Mouse (Mus musculus) megakaryocyte, adult 5-6 weeks (primary cell): ENCODE measurements around the gene Tom1l1. TPM values are rescaled to one million over a fixed set of nuclear protein-coding genes. Genes with fewer than 3 reads are reported as not detected.

Source experiments
- ATAC-seq: 2 replicates; pipeline ENCODE4 v1.8.0; 2016; ENCODE audit warnings: mild to moderate bottlenecking, inconsistent platforms; ENCODE audit not compliant: poor library complexity, severe bottlenecking
- total RNA-seq, 2 experiments: library from RNA; stranded (forward) in 1 of 2; stranded (reverse) in 1 of 2; fragments of 153-499, 151-499 nt in 1 of 2; fragments of 221-1000, 200-1000 nt in 1 of 2; gene quantifications; 2 replicates each; pipeline versions ENCODE4 v1.2.3 to v1.2.4; 2015 to 2017

The Tom1l1 gene
- total RNA-seq, 2 experiments from 2014 or later, result 0.47 to 2.2 TPM

DNA sequence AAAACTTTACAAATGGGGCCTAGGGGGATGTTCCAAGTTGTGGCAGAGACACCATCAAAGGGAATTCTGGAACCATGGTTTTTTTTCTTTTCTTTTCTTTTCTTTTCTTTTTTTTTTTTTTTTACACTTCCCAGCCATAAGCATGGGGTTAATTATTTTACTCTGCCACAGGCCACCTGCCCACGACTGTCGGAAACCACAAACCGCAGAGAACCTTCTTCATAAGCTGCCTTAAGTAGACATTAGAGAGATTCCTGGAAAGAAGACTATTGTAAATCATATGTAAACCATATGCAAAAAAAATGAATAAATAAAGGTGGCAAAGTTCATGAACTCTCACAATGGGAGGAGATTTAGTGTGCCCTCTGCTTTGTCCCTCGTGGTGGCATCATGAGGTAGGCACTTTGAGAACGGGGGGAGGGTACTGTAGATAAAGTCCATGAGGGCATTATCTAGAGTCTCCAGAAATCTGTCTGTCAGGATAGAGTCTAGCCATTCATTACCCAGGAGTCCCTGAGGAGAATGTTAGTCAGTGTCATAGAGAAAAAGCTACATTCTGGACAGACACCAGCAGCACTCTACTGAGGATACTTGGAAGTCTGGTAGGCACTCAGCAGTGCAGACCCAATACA is 12.6 kb downstream of the Tom1l1 start:
- ATAC-seq, result peak; percentile 47; the same call in 1 of the 2 replicates

DNA sequence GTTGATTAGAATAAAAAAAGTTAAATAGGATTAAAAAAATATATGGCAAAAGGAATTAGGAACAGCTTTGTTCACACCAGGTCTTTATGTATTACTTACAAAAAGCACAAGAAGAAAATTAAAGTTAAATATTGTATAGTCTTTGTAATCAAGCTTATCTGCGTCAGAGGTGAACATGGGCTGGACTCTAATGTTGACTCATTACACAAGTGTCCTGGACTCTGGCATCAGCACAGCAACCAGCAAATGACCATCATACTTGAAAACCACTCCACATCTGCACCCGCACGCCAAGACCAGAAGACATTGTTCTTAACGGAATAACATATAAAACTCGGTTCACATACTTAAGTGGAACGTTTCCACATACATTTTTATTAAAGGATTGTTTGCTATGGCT is 20.8 kb downstream of the Tom1l1 start:
- no peak for ATAC-seq

DNA sequence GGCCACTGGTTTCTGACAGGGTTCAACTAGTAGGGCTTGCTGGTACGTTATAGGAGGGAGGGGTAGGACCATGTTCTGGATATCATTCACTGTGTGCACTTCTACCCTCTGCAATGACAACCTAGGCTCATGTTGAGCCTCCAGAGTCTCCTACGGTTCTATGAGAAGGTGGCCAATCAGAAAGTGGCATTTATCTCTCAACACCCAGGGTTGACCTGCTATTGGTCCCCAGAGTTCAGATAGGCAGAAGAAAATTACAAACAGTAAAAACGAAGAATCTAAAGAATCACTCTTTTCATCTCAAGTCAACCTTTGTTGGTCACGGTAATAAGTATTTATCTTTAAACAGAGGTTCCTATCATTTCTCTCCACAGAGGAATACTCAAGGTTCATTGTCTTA is 21.2 kb downstream of the Tom1l1 start:
- ATAC-seq, result no peak

DNA sequence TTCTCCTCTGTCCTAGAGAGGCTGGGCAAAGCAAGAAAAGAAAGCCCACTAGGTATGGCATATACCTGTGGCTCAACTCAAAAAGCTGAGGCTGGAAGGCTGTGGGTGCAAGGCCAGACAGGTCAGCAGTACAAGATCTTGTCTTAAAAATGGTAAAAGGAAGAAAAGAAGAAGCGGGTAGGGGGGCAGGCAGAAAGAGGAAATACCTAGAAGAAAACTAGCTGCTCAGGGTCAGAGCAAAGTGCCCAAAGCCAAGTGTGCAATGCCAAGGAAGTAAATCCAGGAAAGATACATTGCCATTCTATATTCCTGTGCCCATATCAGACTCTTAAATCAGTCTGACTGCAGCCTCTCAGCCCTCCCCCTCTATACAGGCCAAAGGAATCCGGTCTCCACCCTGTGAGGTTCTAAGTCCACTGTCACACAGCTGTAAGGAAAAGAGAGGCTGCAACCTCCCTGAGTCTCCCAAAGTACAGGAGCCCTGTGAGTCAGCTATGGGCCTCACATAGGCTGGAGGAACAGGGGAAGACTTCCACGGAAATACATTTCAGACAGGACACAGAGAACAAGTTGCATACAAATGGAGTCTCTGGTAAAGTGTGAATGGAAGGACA is 21.9 kb downstream of the Tom1l1 start:
- ATAC-seq, result peak; percentile 23

DNA sequence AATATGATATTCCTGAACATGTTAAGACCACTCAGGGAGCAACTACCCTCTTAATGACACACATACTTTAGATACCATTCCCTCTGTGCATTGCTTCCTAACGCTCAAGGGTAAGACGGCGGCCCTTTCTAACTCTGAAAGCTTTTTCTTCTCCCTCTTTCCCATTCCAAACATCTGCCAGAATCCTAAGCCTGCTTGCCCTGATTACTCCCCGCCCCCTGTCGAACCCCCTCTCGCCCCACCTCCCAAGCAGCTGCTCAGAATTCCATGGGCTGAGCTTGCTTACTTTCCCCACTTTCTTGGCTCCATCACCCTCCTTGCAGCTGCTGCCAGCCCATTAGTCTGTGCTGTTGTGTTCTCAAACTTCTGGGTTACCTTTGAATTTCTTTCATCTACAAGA is 23.0 kb downstream of the Tom1l1 start:
- ATAC-seq, result no peak

DNA sequence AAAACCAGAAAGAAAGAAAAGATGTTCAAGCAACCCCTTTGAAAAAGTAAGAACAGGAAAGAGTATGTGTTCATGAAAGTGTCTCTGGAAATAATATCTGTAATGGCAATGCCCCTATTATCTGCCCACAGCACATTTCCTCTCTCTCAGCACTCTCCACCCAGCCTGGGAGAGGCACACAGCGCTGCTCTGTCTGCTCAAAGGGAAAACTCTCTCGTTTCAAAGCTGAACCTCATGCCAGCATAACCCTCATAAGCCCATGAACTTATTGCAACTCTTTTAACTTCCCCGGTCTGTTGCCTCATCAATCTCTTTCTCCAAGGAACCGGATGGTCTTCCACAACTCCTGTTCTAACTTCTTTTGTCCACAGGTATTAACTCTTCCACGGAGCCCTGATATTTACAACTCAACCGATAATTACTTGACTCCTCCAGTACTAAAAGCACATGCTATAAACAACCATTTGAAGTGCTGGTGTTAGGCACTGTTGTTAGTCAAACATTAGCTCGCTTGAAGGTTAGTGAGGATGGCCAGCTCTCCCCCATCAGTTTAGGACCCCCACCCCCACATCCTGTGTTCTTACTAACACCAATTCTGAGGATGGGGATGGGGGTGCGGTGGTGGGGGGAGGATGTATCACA is 23.7 kb downstream of the Tom1l1 start:
- ATAC-seq, result peak; percentile 49; the same call in 1 of the 2 replicates

DNA sequence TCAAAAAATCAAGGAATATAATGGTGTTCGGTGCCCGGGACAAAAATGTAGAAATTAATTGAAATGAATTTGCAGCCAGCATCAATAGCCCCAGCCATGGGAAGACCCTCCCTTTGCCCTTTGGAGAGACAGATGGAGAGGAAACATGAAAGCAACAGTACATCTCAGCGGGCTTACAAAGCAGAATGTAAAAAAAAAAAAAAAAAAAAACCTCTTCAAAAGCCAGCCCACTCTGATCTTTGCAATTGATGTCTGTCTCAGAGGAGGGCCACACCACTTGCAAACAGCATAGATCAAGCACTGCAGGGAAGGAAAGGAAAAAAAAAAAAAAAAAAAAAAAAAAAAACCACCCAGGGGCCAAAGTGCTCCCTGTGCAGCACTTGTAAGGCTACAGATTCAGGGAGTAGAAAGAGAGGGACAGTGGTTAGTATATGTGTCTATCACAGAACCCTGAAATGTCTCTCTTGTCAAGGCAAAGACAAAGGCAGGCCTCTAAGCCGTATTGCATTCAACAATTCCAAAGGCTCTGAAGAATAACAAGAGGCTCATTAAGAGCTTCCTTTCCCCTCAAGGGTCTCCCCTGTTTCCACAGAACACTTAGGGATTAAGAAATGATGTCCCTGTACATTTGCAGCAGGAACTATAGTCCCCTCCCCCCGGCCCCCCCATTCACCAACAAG is 24.4 kb downstream of the Tom1l1 start:
- ATAC-seq, result no peak

DNA sequence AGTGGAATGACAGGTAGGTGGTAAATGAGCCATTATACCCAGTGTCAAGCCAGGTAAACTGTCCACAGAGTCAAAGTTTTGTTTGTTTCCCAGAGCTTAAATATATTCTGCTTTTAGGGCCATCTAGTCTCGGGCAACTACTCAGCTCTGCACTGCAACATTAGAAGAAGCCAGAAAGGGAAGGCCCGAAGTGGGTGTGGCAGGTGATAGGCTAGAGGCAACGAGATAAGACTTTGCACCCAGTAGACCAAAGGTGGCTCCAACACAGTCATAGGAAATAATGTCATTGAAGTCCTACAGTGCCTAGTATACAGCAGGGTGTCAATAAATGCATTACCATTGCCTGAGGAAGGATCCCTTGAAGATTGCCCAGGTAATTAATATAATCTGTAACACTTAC is 25.1 kb downstream of the Tom1l1 start:
- no peak for ATAC-seq

DNA sequence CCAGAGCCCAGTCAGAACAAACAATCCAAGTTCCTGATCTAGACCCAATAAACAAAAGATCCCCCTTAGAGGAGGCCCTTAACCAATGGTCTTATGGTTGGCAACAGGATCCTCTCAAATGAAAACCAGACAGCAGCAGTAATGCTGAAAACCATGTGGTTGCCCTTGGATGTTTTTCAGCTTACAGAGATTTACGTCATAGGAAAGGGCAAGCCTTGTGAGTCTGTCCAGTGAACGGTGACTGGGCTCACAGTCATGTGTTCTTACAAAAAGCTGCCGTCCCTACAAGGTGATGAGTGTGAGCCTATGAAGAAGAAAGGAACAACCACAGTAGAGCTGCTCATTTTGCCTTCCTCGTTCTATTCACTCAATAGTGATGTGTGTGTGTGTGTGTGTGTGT is 27.5 kb downstream of the Tom1l1 start:
- ATAC-seq, result no peak

DNA sequence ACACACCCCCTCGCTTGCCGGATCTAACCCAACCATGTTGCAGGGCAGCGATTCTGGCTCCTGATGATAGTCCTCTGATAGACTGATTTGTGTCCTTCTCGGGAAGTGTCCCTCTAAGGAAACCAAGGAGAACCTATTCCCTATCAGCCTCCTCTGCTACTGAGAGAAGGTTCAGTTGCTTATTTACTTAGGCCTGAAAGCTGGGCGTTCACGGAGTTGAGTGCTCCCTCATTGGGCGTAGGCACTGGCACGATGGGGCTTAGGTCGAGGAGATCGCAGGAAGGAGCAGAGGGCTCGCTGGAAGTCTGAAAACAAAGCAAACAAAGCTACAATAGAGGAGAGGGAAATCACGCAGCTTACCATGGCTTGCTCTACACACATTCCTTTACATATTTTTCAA is 30.6 kb downstream of the Tom1l1 start:
- no peak for ATAC-seq

DNA sequence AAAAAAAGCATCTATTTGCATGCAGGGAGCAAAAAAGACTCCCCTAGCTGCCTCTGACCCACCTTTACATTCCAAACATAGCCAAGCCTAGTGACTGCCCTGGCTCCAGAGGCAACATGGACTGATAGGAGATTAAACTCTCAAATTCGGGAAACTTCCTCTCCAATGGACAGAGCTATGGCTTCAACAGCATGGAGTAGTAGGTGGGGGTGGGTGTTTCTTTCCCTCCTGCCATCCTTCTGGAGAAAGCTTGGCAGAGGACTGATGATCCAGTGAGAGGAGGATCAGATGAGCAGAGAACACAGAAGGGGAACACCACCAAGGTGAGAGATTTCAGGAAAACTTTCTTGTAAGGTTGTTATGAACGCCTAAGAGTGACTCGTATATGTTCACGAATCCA is 35.6 kb downstream of the Tom1l1 start:
- no peak for ATAC-seq

DNA sequence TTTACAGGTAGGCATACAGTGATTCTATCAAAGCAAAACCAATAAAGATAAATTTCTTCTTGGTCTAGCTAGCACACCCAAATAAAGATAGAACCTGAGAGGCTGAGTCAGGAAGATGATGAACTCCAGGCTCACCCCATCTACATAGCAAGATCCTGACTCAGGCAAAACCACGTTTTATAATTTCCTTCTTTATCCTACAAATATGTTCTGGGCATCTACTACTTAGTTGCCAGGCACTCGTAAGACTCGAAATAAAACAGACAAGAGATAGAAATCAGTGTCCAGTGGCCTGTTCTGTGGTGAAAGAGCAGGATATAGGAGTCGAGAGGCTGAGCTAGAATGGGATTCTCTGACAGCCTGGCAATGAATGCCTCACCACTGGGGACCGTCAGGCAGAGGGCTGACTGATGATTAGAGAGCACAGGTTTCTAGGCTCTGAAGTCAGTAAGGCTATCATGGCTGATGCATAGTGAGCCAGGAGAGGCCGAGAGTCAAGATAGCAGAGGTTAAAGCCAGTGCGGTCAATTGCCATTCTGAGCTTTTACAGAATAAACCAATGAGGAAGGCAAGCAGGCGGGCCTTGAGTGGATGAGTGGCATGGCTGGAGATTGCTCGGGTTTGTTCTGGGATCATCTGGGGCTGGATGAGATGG is 37.8 kb downstream of the Tom1l1 start:
- ATAC-seq, result 0 out of 2 replicates have a peak, but pooled peaks have one; percentile 15

DNA sequence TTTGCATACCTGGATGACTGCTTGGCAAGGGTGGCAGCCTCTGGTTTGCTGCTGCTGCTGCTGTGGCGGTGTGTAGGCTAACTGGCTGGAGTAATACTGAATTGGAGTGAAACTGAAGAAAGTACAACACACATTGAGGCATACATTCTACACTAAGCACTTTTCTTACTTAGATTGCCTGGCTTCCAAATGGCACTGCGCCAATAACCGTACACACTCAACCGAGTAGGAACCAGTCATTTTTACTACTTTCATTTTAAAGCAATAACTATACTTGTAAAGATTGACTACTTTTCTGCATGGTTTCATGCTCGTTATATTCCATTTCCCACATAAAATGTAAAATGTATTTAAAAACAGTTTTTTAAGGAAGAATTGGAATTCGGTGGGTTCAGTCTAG is 38.4 kb downstream of the Tom1l1 start:
- no peak for ATAC-seq

DNA sequence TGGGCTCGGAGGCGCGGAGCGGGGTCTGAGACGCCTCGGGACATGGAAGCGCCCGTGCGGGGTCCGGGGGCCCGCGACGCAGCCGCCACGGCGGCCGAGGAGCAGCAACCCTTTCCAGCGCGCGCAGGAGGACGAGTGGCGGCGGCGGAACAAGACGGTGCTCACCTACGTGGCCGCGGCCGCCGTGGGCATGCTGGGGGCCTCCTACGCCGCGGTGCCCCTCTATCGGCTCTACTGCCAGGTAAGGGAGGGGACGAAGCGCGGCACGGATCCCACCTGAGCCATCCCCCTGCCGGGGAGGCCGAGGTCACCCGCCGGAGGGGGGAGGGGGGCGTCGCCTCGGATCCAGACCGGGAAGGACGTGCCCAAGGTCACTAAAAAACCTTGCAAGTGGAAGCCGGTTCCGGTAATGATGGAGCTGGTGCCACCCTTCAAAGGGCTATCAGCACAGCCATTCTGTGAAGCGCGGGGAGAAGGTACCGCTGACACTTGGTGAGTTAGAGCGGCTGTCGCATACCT is 49.8 kb downstream of the Tom1l1 start:
- ATAC-seq, result peak; percentile 22; the same call in 1 of the 2 replicates

DNA sequence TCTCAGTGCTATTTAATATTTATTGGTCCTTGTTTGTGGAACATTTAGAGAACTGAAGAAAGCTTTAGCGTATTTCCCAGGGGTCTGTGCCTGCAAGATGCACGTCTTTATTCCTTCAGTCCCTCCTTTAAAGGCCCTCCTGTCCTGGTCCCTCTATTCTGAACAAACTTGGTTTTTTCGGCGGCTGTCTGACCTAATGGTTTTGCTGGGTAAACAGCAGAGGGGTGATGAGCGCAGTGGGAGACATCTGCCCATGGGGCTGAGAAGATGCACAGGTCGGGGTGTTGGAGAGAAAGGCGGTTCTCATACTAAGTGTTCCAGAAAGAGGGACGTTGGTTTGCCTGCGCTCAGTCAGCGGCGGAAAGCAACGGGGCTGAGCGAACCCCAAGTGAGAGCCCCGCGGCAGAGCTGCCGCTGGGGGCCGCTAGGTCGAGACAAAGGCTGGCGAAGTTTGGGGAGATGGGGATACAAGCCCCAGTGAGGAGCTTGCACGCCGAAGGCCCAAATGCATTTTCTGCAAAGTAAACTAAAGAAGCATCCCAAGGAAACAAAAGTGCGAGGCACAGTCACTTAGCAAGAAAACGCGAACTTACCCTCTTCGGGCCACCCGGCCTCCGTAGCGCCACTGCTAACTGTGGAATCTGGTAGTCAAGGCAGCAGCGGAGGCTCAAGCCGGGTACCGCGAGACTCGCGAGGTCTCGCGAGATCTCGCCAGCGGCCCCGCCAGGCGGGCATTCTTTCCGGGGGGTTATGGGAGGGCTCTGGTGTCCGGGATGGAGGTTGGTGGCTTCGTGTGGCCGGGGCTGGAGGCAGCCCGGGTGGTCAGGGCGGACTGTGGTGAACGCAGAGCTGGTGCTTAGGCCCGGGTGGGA is 50.5 kb downstream of the Tom1l1 start, which contains the start of the genes Stxbp4 and Cox11:
Gene Stxbp4, minus strand, starts transcription at position 645 of the 872 bp plus-strand sequence.
Gene Cox11, plus strand, starts transcription at position 734 of the 872 bp plus-strand sequence.
- ATAC-seq, result peak; percentile 94

DNA sequence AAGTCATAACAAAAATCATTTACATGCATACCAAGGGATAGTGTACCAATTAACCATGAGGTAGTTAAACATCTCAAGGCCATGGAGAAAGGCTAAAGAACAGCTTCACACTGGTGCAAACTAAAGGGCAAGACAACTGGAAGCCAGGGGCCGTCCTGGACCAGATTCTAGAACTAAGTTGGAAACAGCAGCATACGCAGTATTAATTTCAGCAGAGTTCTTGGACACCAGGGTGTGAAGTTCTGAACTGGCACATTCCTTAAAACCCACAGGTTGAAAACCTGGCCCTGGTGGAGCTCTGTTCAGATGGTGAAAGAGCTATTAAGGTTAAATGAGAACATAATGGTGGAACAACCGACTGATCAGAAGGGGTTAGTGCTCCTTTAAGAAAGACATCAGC is 53.5 kb downstream of the Tom1l1 start:
- no peak for ATAC-seq

DNA sequence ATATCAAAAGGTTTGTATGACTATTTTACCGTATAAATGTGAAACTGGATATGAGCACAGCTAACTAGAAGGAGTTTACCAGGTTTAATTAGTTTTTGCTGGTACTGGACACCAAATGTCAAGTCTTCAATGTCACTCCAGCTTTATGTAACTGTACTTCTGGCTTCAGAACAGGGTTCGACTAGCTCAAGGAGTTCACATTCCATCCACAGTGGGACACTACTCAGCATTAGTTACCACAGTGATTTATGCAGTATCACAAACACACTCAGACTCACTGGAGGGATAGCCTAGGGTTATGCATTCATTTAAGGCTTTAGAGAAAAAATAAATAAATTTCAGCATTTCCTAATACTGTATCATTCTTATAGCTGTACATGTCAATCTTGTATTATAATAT is 55.7 kb downstream of the Tom1l1 start:
- no peak for ATAC-seq

DNA sequence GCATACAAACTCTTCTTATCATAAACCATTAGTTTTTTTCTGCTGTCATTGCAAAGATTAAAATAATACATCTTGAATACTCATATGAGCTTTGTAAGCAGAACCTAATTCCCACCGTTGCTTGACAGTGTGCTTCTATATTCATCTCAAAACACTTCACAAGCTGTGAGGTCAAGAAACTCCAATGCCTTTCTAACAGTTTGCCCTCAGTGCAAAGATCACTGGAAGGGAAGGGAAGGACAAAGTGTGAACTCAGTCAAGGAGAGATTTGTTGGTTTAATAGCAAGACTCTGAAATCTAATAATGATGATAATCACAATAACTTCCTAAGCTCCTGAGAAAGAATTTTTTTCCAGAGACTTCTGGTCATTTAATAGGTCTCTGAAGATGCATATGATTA is 60.4 kb downstream of the Tom1l1 start:
- no peak for ATAC-seq

DNA sequence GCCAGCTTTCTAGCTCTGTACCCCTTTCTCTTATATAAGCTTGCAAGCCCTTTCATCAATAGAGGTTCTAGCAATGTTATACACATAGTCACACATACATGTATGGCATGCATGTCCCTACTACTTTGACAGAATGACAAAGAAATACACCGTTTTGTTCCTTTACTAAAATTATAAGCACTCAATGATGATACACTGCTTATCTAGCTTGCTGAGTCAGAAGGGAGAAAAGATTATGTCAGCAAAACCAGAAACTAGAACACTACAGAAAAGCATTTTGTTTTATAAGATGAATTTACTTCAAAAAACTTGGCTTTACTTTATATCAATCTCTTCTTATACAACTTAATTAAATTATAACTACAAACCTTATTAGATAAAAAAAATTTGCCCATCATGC is 63.0 kb downstream of the Tom1l1 start:
- ATAC-seq, result no peak

DNA sequence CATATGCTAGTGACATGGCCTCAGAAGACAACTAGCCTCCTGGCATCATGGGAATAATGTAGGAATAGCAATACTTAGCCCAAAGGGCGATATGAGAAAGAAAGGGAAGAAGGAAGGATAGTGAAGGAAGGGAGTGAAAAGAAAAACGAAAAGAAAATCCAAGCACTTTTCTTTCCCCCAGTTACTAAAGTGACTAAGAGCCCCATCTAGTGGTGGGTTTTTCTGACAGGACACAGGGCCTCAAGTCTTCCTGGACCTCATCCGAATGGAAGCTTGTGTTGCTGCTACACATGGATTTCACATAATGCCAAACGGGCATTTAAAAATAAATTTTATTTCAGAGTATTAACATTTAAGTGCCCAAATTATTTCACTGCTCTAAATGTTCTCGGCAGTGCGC is 64.7 kb downstream of the Tom1l1 start:
- peak; percentile 68; the same call in 1 of the 2 replicates for ATAC-seq
